Mouse (Mus musculus): ENCODE results near the gene Cbx3. TPM values are rescaled to one million over a fixed set of nuclear protein-coding genes. Genes with fewer than 3 reads are reported as not detected.
A peak's percentile ranks its signal among the peaks of the same experiment; 100 is the strongest.

Cbx3 gene
- polyA plus RNA-seq, 2 experiments = 50.6 to 264 TPM

DNA sequence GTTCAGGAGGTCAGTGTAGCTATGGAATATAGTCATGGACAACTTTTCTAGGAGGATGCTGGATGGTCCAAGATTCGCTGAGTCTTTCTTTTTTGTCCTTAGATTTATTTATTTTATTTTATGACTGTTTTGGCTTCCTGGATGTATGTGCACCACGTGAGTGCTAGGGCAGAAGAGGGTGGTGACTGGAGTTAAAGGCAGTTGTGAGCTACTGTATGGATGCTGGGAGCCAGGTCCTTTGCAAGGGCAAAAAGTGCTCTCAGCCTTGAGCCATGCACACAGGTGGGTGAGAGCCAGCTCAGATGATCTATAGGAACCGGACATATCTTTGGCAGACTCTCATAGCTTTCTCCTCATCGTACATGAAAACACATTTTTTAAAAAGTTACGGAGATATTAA is 53.1 kb downstream of the Cbx3 start:
- Histone ChIP-seq H3K9me3 (ENCODE audit: control insufficient read depth, low read length) (no peaks in the 10 kb centered on the region), H3K4me3 (ENCODE audit: insufficient read depth in 1 of 2, low read depth in 2 of 2, low read length in 2 of 2) (peak overlapping the region in 1 of 2 experiments; percentile 47; a peak in 1 of 4 replicates), H3K27ac (no peak overlapping the region), H3K4me1 (replicated peaks; ENCODE audit: control insufficient read depth in 2 of 2, insufficient read depth in 2 of 2, low read length in 1 of 2) (peaks cover 0 to 5% of the 10 kb centered on the region in 2 experiments; a peak in 1 of 4 replicates), H3K36me3 (replicated peaks; ENCODE audit: control insufficient read depth, insufficient read depth, low read depth) (no peaks in the 10 kb centered on the region), H3K9ac (replicated peaks) (no peak overlapping the region), H3K4me2 (ENCODE audit: low read depth) (peak overlapping the region; percentile 57), H3K27me3 (ENCODE audit: control insufficient read depth, insufficient read depth, low read length) (peaks cover 10% of the 10 kb centered on the region)
- TF ChIP-seq EP300 (IDR thresholded peaks at IDR 0.05; ENCODE audit: low read depth) = no peak
- no peak for TF ChIP-seq CTCF (IDR thresholded peaks at IDR 0.05; ENCODE audit: low read depth)
- ATAC-seq (ENCODE audit: insufficient read depth) (no peak), DNase-seq (ENCODE audit: low read depth in 3 of 3, low spot score in 3 of 3) (no peak)
- WGBS (ENCODE audit: insufficient replicate concordance) = 18% methylated on average over 5 of the region's 5 CpGs

GRCm38 (mm10) chr6:51523807-51524320 is 53.7 kb downstream of the Cbx3 start, which contains the start of gene Snx10:
Gene Snx10 (plus strand): TSS chr6:51523901.
- no peaks in the 10 kb centered on the region for H3K36me3 ChIP-seq (replicated peaks; ENCODE audit: control insufficient read depth, insufficient read depth, low read depth)
- H3K9ac ChIP-seq (replicated peaks) = no peak within 1 kb of the TSS
- peak within 1 kb of the TSS; percentile 57 for H3K4me2 ChIP-seq (ENCODE audit: low read depth)
- ATAC-seq (ENCODE audit: insufficient read depth) = no peak
- WGBS (ENCODE audit: insufficient replicate concordance) = under 1% methylated on average over 47 of the region's 47 CpGs
- peak within 1 kb of the TSS; percentile 47 to 60 for H3K4me3 ChIP-seq (ENCODE audit: insufficient read depth in 1 of 2, low read depth in 2 of 2, low read length in 2 of 2)
- H3K27ac ChIP-seq = no peak within 1 kb of the TSS
- no peaks in the 10 kb centered on the region for H3K9me3 ChIP-seq (ENCODE audit: control insufficient read depth, low read length)
- H3K4me1 ChIP-seq (replicated peaks; ENCODE audit: control insufficient read depth in 2 of 2, insufficient read depth in 2 of 2, low read length in 1 of 2) = peaks cover 0 to 5% of the 10 kb centered on the region in 2 experiments; a peak in 1 of 4 replicates
- H3K27me3 ChIP-seq (ENCODE audit: control insufficient read depth, insufficient read depth, low read length) = peaks cover 10% of the 10 kb centered on the region
- no peak for TF ChIP-seq CTCF (IDR thresholded peaks at IDR 0.05; ENCODE audit: low read depth)
- TF ChIP-seq EP300 (IDR thresholded peaks at IDR 0.05; ENCODE audit: low read depth) = no peak
- no peak for DNase-seq (ENCODE audit: low read depth in 3 of 3, low spot score in 3 of 3)

- WGBS (ENCODE audit: insufficient replicate concordance) = 2% methylated on average over 20 of the region's 21 CpGs
- Histone ChIP-seq H3K4me2 (ENCODE audit: low read depth) (peak overlapping the region; percentile 57), H3K9ac (replicated peaks) (no peak overlapping the region), H3K27ac (no peak overlapping the region), H3K4me3 (ENCODE audit: insufficient read depth in 1 of 2, low read depth in 2 of 2, low read length in 2 of 2) (peak overlapping the region; percentile 47 to 60), H3K4me1 (replicated peaks; ENCODE audit: control insufficient read depth in 2 of 2, insufficient read depth in 2 of 2, low read length in 1 of 2) (peaks cover 0 to 5% of the 10 kb centered on the region in 2 experiments; a peak in 1 of 4 replicates), H3K27me3 (ENCODE audit: control insufficient read depth, insufficient read depth, low read length) (peaks cover 10% of the 10 kb centered on the region), H3K36me3 (replicated peaks; ENCODE audit: control insufficient read depth, insufficient read depth, low read depth) (no peaks in the 10 kb centered on the region), H3K9me3 (ENCODE audit: control insufficient read depth, low read length) (no peaks in the 10 kb centered on the region)
- TF ChIP-seq EP300 (IDR thresholded peaks at IDR 0.05; ENCODE audit: low read depth) = no peak
- TF ChIP-seq CTCF (IDR thresholded peaks at IDR 0.05; ENCODE audit: low read depth) = no peak
- ATAC-seq (ENCODE audit: insufficient read depth) = no peak
- no peak for DNase-seq (ENCODE audit: low read depth in 3 of 3, low spot score in 3 of 3)
Measured at GRCm38 (mm10) chr6:51524321-51524931, 54.3 kb downstream of the Cbx3 start.

GRCm38 (mm10) chr6:51525001-51525400 is 54.8 kb downstream of the Cbx3 start:
- Histone ChIP-seq H3K4me2 (ENCODE audit: low read depth) (peak overlapping the region; percentile 57), H3K4me3 (ENCODE audit: insufficient read depth in 1 of 2, low read depth in 2 of 2, low read length in 2 of 2) (peak overlapping the region in 1 of 2 experiments; percentile 47; a peak in 1 of 4 replicates), H3K4me1 (replicated peaks; ENCODE audit: control insufficient read depth in 2 of 2, insufficient read depth in 2 of 2, low read length in 1 of 2) (peaks cover 0 to 5% of the 10 kb centered on the region in 2 experiments; a peak in 1 of 4 replicates), H3K27ac (no peak overlapping the region), H3K36me3 (replicated peaks; ENCODE audit: control insufficient read depth, insufficient read depth, low read depth) (no peaks in the 10 kb centered on the region), H3K27me3 (ENCODE audit: control insufficient read depth, insufficient read depth, low read length) (peaks cover 10% of the 10 kb centered on the region), H3K9ac (replicated peaks) (no peak overlapping the region), H3K9me3 (ENCODE audit: control insufficient read depth, low read length) (no peaks in the 10 kb centered on the region)
- ATAC-seq (ENCODE audit: insufficient read depth) (no peak), DNase-seq (ENCODE audit: low read depth in 3 of 3, low spot score in 3 of 3) (no peak)
- WGBS (ENCODE audit: insufficient replicate concordance) = 15% methylated on average over 5 of the region's 5 CpGs
- TF ChIP-seq CTCF (IDR thresholded peaks at IDR 0.05; ENCODE audit: low read depth) = no peak
- TF ChIP-seq EP300 (IDR thresholded peaks at IDR 0.05; ENCODE audit: low read depth) = no peak

- no peak overlapping the region for H3K9ac ChIP-seq (replicated peaks)
- 61% methylated on average over 7 of the region's 7 CpGs for WGBS (ENCODE audit: insufficient replicate concordance)
- H3K36me3 ChIP-seq (replicated peaks; ENCODE audit: control insufficient read depth, insufficient read depth, low read depth) = no peaks in the 10 kb centered on the region
- H3K27ac ChIP-seq = no peak overlapping the region
- ATAC-seq (ENCODE audit: insufficient read depth) = no peak
- no peak for DNase-seq (ENCODE audit: low read depth in 3 of 3, low spot score in 3 of 3)
- peaks cover 0 to 12% of the 10 kb centered on the region in 2 experiments; a peak in 2 of 4 replicates for H3K4me1 ChIP-seq (replicated peaks; ENCODE audit: control insufficient read depth in 2 of 2, insufficient read depth in 2 of 2, low read length in 1 of 2)
- TF ChIP-seq EP300 (IDR thresholded peaks at IDR 0.05; ENCODE audit: low read depth) (no peak), CTCF (IDR thresholded peaks at IDR 0.05; ENCODE audit: low read depth) (no peak)
- 0 out of 2 replicates have a peak, but pooled peaks cover 2% of the 10 kb centered on the region for H3K27me3 ChIP-seq (ENCODE audit: control insufficient read depth, insufficient read depth, low read length)
- H3K9me3 ChIP-seq (ENCODE audit: control insufficient read depth, low read length) = no peaks in the 10 kb centered on the region
- H3K4me2 ChIP-seq (ENCODE audit: low read depth) = no peak overlapping the region
- no peak overlapping the region for H3K4me3 ChIP-seq (ENCODE audit: insufficient read depth in 1 of 2, low read depth in 2 of 2, low read length in 2 of 2)
Measured at GRCm38 (mm10) chr6:51529457-51529856, 59.3 kb downstream of the Cbx3 start.

Other genes starting within 250 kb of the Cbx3 start
- 0.11 and 0.13 TPM in 2 replicates for gene Nfe2l3, start 37.7 kb upstream of the Cbx3 start, polyA plus RNA-seq (2012; rRNA removed)
- gene Nfe2l3, start 37.7 kb upstream of the Cbx3 start, polyA plus RNA-seq (2014; fragmentation: Nextera tagmentation; extraction: Ambion mirVana) = 0.10 and 0.20 TPM in 2 replicates
- 353 and 684 TPM in 2 replicates for gene Hnrnpa2b1, start 466 bp upstream of the Cbx3 start, polyA plus RNA-seq (2012; rRNA removed)
- 462 and 503 TPM in 2 replicates for gene Hnrnpa2b1, start 466 bp upstream of the Cbx3 start, polyA plus RNA-seq (2014; fragmentation: Nextera tagmentation; extraction: Ambion mirVana)
- gene Snx10, start 53.5 kb downstream of the Cbx3 start, polyA plus RNA-seq (2012; rRNA removed) = 1.2 and 2.0 TPM in 2 replicates
- 6.4 and 6.7 TPM in 2 replicates for gene Snx10, start 53.5 kb downstream of the Cbx3 start, polyA plus RNA-seq (2014; fragmentation: Nextera tagmentation; extraction: Ambion mirVana)

All from liver, embryonic 14.5 days (tissue).